In the genomic region with DNA sequence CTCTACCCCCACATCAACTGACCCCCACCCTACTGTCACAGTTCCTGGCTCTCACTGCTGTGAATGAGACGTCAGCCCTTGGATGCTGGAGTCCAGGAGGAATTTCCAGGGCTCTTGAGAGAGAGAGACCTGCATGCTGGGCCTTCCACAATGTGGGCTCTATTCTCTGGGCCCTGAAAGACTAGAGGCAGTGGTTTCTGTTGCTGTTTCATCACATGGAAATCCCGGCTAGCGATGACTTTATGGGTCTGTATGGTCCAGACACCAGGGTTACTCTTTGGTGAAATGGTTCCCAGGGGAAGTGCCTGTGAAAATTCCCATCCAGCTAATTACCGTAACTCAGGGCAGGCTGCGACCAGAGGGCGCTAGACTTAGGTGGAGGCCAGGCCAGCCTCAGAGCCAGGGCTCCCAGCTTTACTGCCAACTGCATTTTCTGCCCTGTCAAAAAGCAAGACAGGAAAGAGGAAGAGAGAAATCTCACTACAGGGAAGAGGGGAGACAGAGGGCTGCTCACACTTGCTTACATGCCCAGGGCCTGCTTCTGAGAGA, we compare ENCODE assay signal across 9 mouse cellular contexts.
A peak's percentile ranks its signal among the peaks of the same experiment; 100 is the strongest.
DNase-seq lines count a peak whose midpoint lies in the region; ATAC-seq and TF ChIP-seq lines count a peak whose summit lies in the region.
"Had no signal": no experiment of that assay in that cellular context is flagged by ENCODE, and none has a peak within 500 bp of the region (broad histone marks: within the 10 kb centered on the region; RNA-seq: fewer than 3 reads in every experiment).

No protein-coding gene starts in this region.

- no peaks in the 10 kb centered on the region for H3K9me3 ChIP-seq in midbrain, postnatal 0 days (ENCODE audit: low read length)

- H3K9ac ChIP-seq in midbrain, postnatal 0 days (replicated peaks; ENCODE audit: low read length, poor library complexity, severe bottlenecking): no peak overlapping the region

- H3K36me3 ChIP-seq in midbrain, postnatal 0 days (ENCODE audit: insufficient read depth, low read length): no peaks in the 10 kb centered on the region

- no peak for ATAC-seq in midbrain, postnatal 0 days (ENCODE audit: low FRiP score)

- DNase-seq in heart, postnatal 4 days: peak; percentile 22
- DNase-seq in heart, adult 11 months: no peak
- DNase-seq in lung, postnatal 10 days: peak; percentile 24
- no peak for DNase-seq in lung, adult 18-20 months
- peak; percentile 46 for DNase-seq in embryo, embryonic 11 days
- peak; percentile 49 for DNase-seq in midbrain, postnatal 0 days (ENCODE audit: low spot score)
- DNase-seq in thymus, postnatal 36 days: no peak
- no peak for DNase-seq in ovary, postnatal 36 days (ENCODE audit: low spot score)

- 0 out of 2 replicates have a peak, but pooled peaks cover 3% of the 10 kb centered on the region for H3K4me1 ChIP-seq in midbrain, postnatal 0 days (ENCODE audit: insufficient read depth, low read length)

- H3K27ac ChIP-seq in midbrain, postnatal 0 days (ENCODE audit: low read depth, low read length): no peak overlapping the region

- WGBS in midbrain, postnatal 0 days: 40% methylated on average over 6 of the region's 6 CpGs

- H3K4me2 ChIP-seq in midbrain, postnatal 0 days (ENCODE audit: low read depth, low read length, poor library complexity, severe bottlenecking): no peak overlapping the region

- H3K4me3 ChIP-seq in midbrain, postnatal 0 days (ENCODE audit: low read depth, low read length): no peak overlapping the region
- H3K4me3 ChIP-seq: myocyte had no signal

- no peaks in the 10 kb centered on the region for H3K27me3 ChIP-seq in midbrain, postnatal 0 days (ENCODE audit: insufficient read depth, low read length)

- peak; percentile 54 for TF ChIP-seq CTCF in midbrain, postnatal 0 days (IDR thresholded peaks at IDR 0.05)

Comparison
In these comparisons a context has a peak if more than half of its experiments do, and no peak if none do; other contexts are left out.
1. DNase-seq: peak in heart, postnatal 4 days (single experiment), lung, postnatal 10 days (single experiment), embryo, embryonic 11 days (single experiment) and midbrain, postnatal 0 days (single experiment); none in heart, adult 11 months (single experiment), lung, adult 18-20 months (0 of 2), thymus, postnatal 36 days (0 of 2) and ovary, postnatal 36 days (single experiment).